Mouse (Mus musculus) spleen, adult 2 months (tissue): ENCODE data around the gene Zg16.

ENCODE experiments used
- CTCF ChIP-seq: fragments of 200-500 bp; IDR thresholded peaks from 2 replicates; pipeline ENCODE4 v1.5.1; 2011; ENCODE audit warnings: mild to moderate bottlenecking, inconsistent platforms; ENCODE audit not compliant: insufficient read depth, insufficient read length, insufficient replicate concordance; ENCODE audit errors: extremely low read depth
- POLR2A ChIP-seq: fragments of 200-500 bp; IDR thresholded peaks from 2 replicates; pipeline ENCODE4 v1.6.1; 2011; ENCODE audit warnings: low read depth, low read length, inconsistent platforms

- TF ChIP-seq CTCF = no peak
- TF ChIP-seq POLR2A = no peak
Observed at GRCm38 (mm10) chr7:127073221-127073620, 13.9 kb downstream of the Zg16 start.
